Mouse (Mus musculus): Measurements from ENCODE around the gene Nup107. TPM values are rescaled to one million over a fixed set of nuclear protein-coding genes. Genes with fewer than 3 reads are reported as not detected.
"Not testable (repeated sequence)": the region's sequence is repeated elsewhere in the genome, so short reads cannot be mapped to it uniquely, and the experiment has no call there.

The Nup107 gene
- polyA plus RNA-seq, 1 experiment from 2014 or later, result 97.7 TPM

- Histone ChIP-seq H3K4me1 (replicated peaks) (no peaks in the 10 kb centered on the region), H3K4me2 (no peak overlapping the region), H3K9ac (replicated peaks) (no peak overlapping the region), H3K27ac (no peak overlapping the region), H3K4me3 (replicated peaks) (no peak overlapping the region), H3K9me3 (no peaks in the 10 kb centered on the region), H3K36me3 (peaks cover 66% of the 10 kb centered on the region), H3K27me3 (no peaks in the 10 kb centered on the region)
- ATAC-seq (ENCODE audit: insufficient number of reproducible peaks, insufficient read depth, low FRiP score, low TSS enrichment, low read depth), result no peak
- 90% methylated on average over 13 of the region's 13 CpGs for WGBS
These were observed 54.2 kb downstream of the Nup107 start for GRCm38 (mm10) chr10:117738140-117738921.

GRCm38 (mm10) chr10:117737498-117737897, 55.0 kb downstream of the Nup107 start:
- not testable (repeated sequence) for H3K27ac ChIP-seq

GRCm38 (mm10) chr10:117737075-117737474, 55.4 kb downstream of the Nup107 start:
- Histone ChIP-seq H3K4me2 (no peak overlapping the region), H3K27me3 (no peaks in the 10 kb centered on the region), H3K36me3 (peaks cover 62% of the 10 kb centered on the region), H3K9ac (replicated peaks) (no peak overlapping the region), H3K27ac (no peak overlapping the region), H3K4me1 (replicated peaks) (no peaks in the 10 kb centered on the region), H3K4me3 (replicated peaks) (no peak overlapping the region), H3K9me3 (no peaks in the 10 kb centered on the region)
- ATAC-seq (ENCODE audit: insufficient number of reproducible peaks, insufficient read depth, low FRiP score, low TSS enrichment, low read depth), result no peak
- WGBS, result 85% methylated on average over 4 of the region's 4 CpGs

More at GRCm38 (mm10) chr10:117737498-117737897, 55.0 kb downstream of the Nup107 start:
- peaks cover 63% of the 10 kb centered on the region for H3K36me3 ChIP-seq
- not testable (repeated sequence) for H3K9ac ChIP-seq (replicated peaks); H3K9me3 ChIP-seq; H3K4me2 ChIP-seq; ATAC-seq (ENCODE audit: insufficient number of reproducible peaks, insufficient read depth, low FRiP score, low TSS enrichment, low read depth); H3K4me1 ChIP-seq (replicated peaks); H3K4me3 ChIP-seq (replicated peaks); H3K27me3 ChIP-seq
- WGBS, result 93% methylated on average over 8 of the region's 8 CpGs

GRCm38 (mm10) chr10:117736573-117736972, 55.9 kb downstream of the Nup107 start:
- ATAC-seq (ENCODE audit: insufficient number of reproducible peaks, insufficient read depth, low FRiP score, low TSS enrichment, low read depth), result no peak
- Histone ChIP-seq H3K27ac (no peak overlapping the region), H3K27me3 (no peaks in the 10 kb centered on the region), H3K4me3 (replicated peaks) (no peak overlapping the region), H3K9me3 (no peaks in the 10 kb centered on the region), H3K4me1 (replicated peaks) (no peaks in the 10 kb centered on the region), H3K9ac (replicated peaks) (no peak overlapping the region), H3K4me2 (no peak overlapping the region), H3K36me3 (peaks cover 62% of the 10 kb centered on the region)
- WGBS, result 92% methylated on average over 5 of the region's 5 CpGs

- H3K36me3 ChIP-seq, result peaks cover 51% of the 10 kb centered on the region
- ATAC-seq (ENCODE audit: insufficient number of reproducible peaks, insufficient read depth, low FRiP score, low TSS enrichment, low read depth); H3K27me3 ChIP-seq; H3K4me2 ChIP-seq; H3K4me1 ChIP-seq (replicated peaks); H3K9me3 ChIP-seq; H3K27ac ChIP-seq; H3K4me3 ChIP-seq (replicated peaks); H3K9ac ChIP-seq (replicated peaks): not testable (repeated sequence)
- 91% methylated on average over 12 of the region's 12 CpGs for WGBS
These were observed 57.1 kb downstream of the Nup107 start for GRCm38 (mm10) chr10:117735396-117735795.

- H3K36me3 ChIP-seq, result peaks cover 40% of the 10 kb centered on the region
- ATAC-seq (ENCODE audit: insufficient number of reproducible peaks, insufficient read depth, low FRiP score, low TSS enrichment, low read depth); H3K27ac ChIP-seq; H3K9ac ChIP-seq (replicated peaks); H3K4me3 ChIP-seq (replicated peaks); H3K4me2 ChIP-seq; H3K9me3 ChIP-seq; H3K4me1 ChIP-seq (replicated peaks); H3K27me3 ChIP-seq: not testable (repeated sequence)
- WGBS, result 88% methylated on average over 10 of the region's 10 CpGs
These were observed 58.2 kb downstream of the Nup107 start for GRCm38 (mm10) chr10:117734104-117734852.

GRCm38 (mm10) chr10:117733626-117734025, 58.9 kb downstream of the Nup107 start:
- ATAC-seq (ENCODE audit: insufficient number of reproducible peaks, insufficient read depth, low FRiP score, low TSS enrichment, low read depth); H3K4me1 ChIP-seq (replicated peaks); H3K9ac ChIP-seq (replicated peaks); H3K27me3 ChIP-seq; H3K27ac ChIP-seq; H3K4me3 ChIP-seq (replicated peaks); H3K9me3 ChIP-seq; H3K4me2 ChIP-seq: not testable (repeated sequence)
- peaks cover 33% of the 10 kb centered on the region for H3K36me3 ChIP-seq
- 92% methylated on average over 8 of the region's 8 CpGs for WGBS

- H3K27me3 ChIP-seq, result no peaks in the 10 kb centered on the region
- H3K9me3 ChIP-seq, result no peaks in the 10 kb centered on the region
- 87% methylated on average over 14 of the region's 14 CpGs for WGBS
- no peak overlapping the region for H3K4me3 ChIP-seq (replicated peaks)
- no peaks in the 10 kb centered on the region for H3K4me1 ChIP-seq (replicated peaks)
- no peak overlapping the region for H3K4me2 ChIP-seq
- ATAC-seq (ENCODE audit: insufficient number of reproducible peaks, insufficient read depth, low FRiP score, low TSS enrichment, low read depth), result no peak
- H3K27ac ChIP-seq, result no peak overlapping the region
- peaks cover 28% of the 10 kb centered on the region for H3K36me3 ChIP-seq
- no peak overlapping the region for H3K9ac ChIP-seq (replicated peaks)
These were observed 59.4 kb downstream of the Nup107 start for GRCm38 (mm10) chr10:117732962-117733592.

GRCm38 (mm10) chr10:117732184-117732583, 60.3 kb downstream of the Nup107 start:
- Histone ChIP-seq H3K4me2 (no peak overlapping the region), H3K36me3 (peaks cover 19% of the 10 kb centered on the region), H3K9me3 (no peaks in the 10 kb centered on the region), H3K27me3 (no peaks in the 10 kb centered on the region), H3K27ac (no peak overlapping the region), H3K4me1 (replicated peaks) (no peaks in the 10 kb centered on the region), H3K4me3 (replicated peaks) (no peak overlapping the region), H3K9ac (replicated peaks) (no peak overlapping the region)
- no peak for ATAC-seq (ENCODE audit: insufficient number of reproducible peaks, insufficient read depth, low FRiP score, low TSS enrichment, low read depth)
- WGBS, result 90% methylated on average over 5 of the region's 5 CpGs

GRCm38 (mm10) chr10:117731244-117732101, 61.0 kb downstream of the Nup107 start:
- no peak for ATAC-seq (ENCODE audit: insufficient number of reproducible peaks, insufficient read depth, low FRiP score, low TSS enrichment, low read depth)
- no peak overlapping the region for H3K4me3 ChIP-seq (replicated peaks)
- H3K9me3 ChIP-seq, result no peaks in the 10 kb centered on the region
- WGBS, result 59% methylated on average over 14 of the region's 15 CpGs
- no peak overlapping the region for H3K9ac ChIP-seq (replicated peaks)
- H3K36me3 ChIP-seq, result peaks cover 12% of the 10 kb centered on the region
- no peak overlapping the region for H3K27ac ChIP-seq
- no peaks in the 10 kb centered on the region for H3K4me1 ChIP-seq (replicated peaks)
- no peak overlapping the region for H3K4me2 ChIP-seq
- H3K27me3 ChIP-seq, result no peaks in the 10 kb centered on the region
